Comparison of ENCODE assay signal across 8 mouse cellular contexts in genomic region chr1:161968589-161969407, GRCm38 (mm10). TPM values are rescaled to one million over a fixed set of nuclear protein-coding genes. Genes with fewer than 3 reads are reported as not detected.
A peak's percentile ranks its signal among the peaks of the same experiment; 100 is the strongest.
DNase-seq lines count a peak whose midpoint lies in the region; ATAC-seq lines count a peak whose summit lies in the region.

TSS of gene Pigc (plus strand) at chr1:161969186.

- peak; percentile 94 to 98 for DNase-seq in adrenal gland, adult (ENCODE audit: inconsistent age in 2 of 2, low spot score in 1 of 2)
- peak; percentile 97 for DNase-seq in embryo, embryonic 10.5 days (ENCODE audit: low spot score)
- DNase-seq in gastrocnemius, postnatal 14 days = peak; percentile 96
- peak; percentile 93 to 97 for DNase-seq in left cerebral cortex, postnatal 10 days (ENCODE audit: extremely low spot score in 1 of 2, low spot score in 2 of 2)
- DNase-seq in right cerebral cortex, postnatal 25 days = peak; percentile 93
- peak; percentile 92 to 94 for DNase-seq in urinary bladder, postnatal 4 days (ENCODE audit: low spot score in 2 of 2)

- intact Hi-C loops in gastrocnemius, postnatal 14 days (cut with DNase I; ENCODE audit: low total_unique reads) = loop anchor here (10.0 kb wide), 1 partner anchor 94 kb away; the partner anchor contains the start of gene Suco
- intact Hi-C loops in left cerebral cortex, postnatal 10 days (cut with DNase I) = loop anchor here (5.0 kb wide), 1 partner anchor 221 kb away; no protein-coding TSS in a partner anchor

- ATAC-seq in inflammation-experienced regulatory T-cells, adult 6 months = peak; percentile 94
- ATAC-seq in megakaryocyte-erythroid progenitor cell, adult 5-6 weeks (replicated peaks; ENCODE audit: low FRiP score, low TSS enrichment, poor library complexity, severe bottlenecking) = peak; percentile 98

RNA-seq across cellular contexts. Expression of gene Pigc, which starts in this region (rescaled TPM):
- total RNA-seq in gastrocnemius, postnatal 14 days (2021) = 10 to 100 TPM; 17.2 to 19.4 TPM
- 10 to 100 TPM; 27.3 to 31.7 (median 29.8) TPM for polyA plus RNA-seq in inflammation-experienced regulatory T-cells, adult 6 months (2017; shearing (Covaris generic))
- 10 to 100 TPM; 14.1 to 17.5 TPM for total RNA-seq in left cerebral cortex, postnatal 10 days (2021)
- total RNA-seq in megakaryocyte-erythroid progenitor cell, adult 5-6 weeks (2014; fragmentation: Nextera tagmentation) = 4.2 and 9.1 TPM in 2 replicates
- 10.6 and 12.2 TPM in 2 replicates for total RNA-seq in megakaryocyte-erythroid progenitor cell, adult 5-6 weeks (2017)

Comparison
In these comparisons a context has a peak if more than half of its experiments do, and no peak if none do; other contexts are left out.
1. Peak in every context shown above with its lines: DNase-seq and ATAC-seq.